Mouse (Mus musculus) limb, embryonic 13.5 days (tissue): ENCODE results near the gene Dnajc4. TPM values are rescaled to one million over a fixed set of nuclear protein-coding genes. Genes with fewer than 3 reads are reported as not detected.

Experiments
- ATAC-seq: fragments of 200-750 bp; cut with Nextera tagmentation; 2 replicates; pipeline ENCODE4 v1.8.0; 2017; ENCODE audit warnings: low read depth, moderate number of reproducible peaks, moderate TSS enrichment; ENCODE audit not compliant: low FRiP score
- H3K27ac ChIP-seq: fragments of 300-500 bp; sonication (generic); 2 replicates; pipeline ENCODE4 v1.5.1; 2015; ENCODE audit warnings: inconsistent platforms, mild to moderate bottlenecking, moderate library complexity
- H3K27me3 ChIP-seq: fragments of 300-500 bp; sonication (generic); 2 replicates; pipeline ENCODE4 v1.6.1; 2015; ENCODE audit warnings: mild to moderate bottlenecking, inconsistent platforms
- H3K36me3 ChIP-seq: fragments of 300-500 bp; sonication (generic); 2 replicates; pipeline ENCODE4 v1.6.1; 2015; ENCODE audit warnings: inconsistent platforms, mild to moderate bottlenecking, moderate library complexity
- H3K4me1 ChIP-seq: fragments of 300-500 bp; sonication (generic); 2 replicates; pipeline ENCODE4 v1.6.1; 2015; ENCODE audit warnings: inconsistent platforms
- H3K4me2 ChIP-seq: fragments of 300-500 bp; sonication (generic); replicated peaks from 2 replicates; pipeline ENCODE4 v1.6.1; 2015; ENCODE audit warnings: inconsistent platforms, mild to moderate bottlenecking, moderate library complexity
- H3K4me3 ChIP-seq: fragments of 300-500 bp; sonication (generic); 2 replicates; pipeline ENCODE4 v1.5.1; 2015; ENCODE audit warnings: moderate library complexity, mild to moderate bottlenecking, inconsistent platforms
- H3K9ac ChIP-seq: fragments of 300-500 bp; sonication (generic); 2 replicates; pipeline ENCODE4 v1.6.1; 2015; ENCODE audit warnings: mild to moderate bottlenecking, inconsistent platforms
- H3K9me3 ChIP-seq: fragments of 300-500 bp; sonication (generic); 2 replicates; pipeline ENCODE4 v1.6.1; 2016; ENCODE audit warnings: inconsistent platforms
- WGBS: fragments of 180-500 bp; shearing (Covaris S2); methylation state at CpG from one replicate; pipeline ENCODE4 v1.1.7; 2015; 5-methylcytosine and 5-hydroxymethylcytosine counted together
- polyA plus RNA-seq: library from polyadenylated mRNA; unstranded; fragments of >200 nt; fragmentation: Nextera tagmentation; extraction: Ambion mirVana; gene quantifications from 2 replicates; pipeline ENCODE4 v1.2.1, GENCODE M21; 2015

The Dnajc4 gene
- 22.2 and 25.9 TPM in 2 replicates for polyA plus RNA-seq

- Histone ChIP-seq H3K27me3 (no peaks in the 10 kb centered on the region), H3K27ac (peak within 1 kb of the TSS; percentile 73), H3K9ac (peak within 1 kb of the TSS; percentile 76), H3K4me3 (peak within 1 kb of the TSS; percentile 60), H3K9me3 (no peaks in the 10 kb centered on the region), H3K36me3 (0 out of 2 replicates have a peak, but pooled peaks cover 4% of the 10 kb centered on the region), H3K4me1 (peaks cover 48% of the 10 kb centered on the region), H3K4me2 (peak within 1 kb of the TSS; percentile 92)
- WGBS, result 1% methylated on average over 37 of the region's 37 CpGs
- peak; percentile 95 for ATAC-seq
Measured at GRCm38 (mm10) chr19:6992011-6992858, at the start of gene Dnajc4. Gene Dnajc4 (minus strand): TSS chr19:6992572.

- H3K9me3 ChIP-seq, result no peaks in the 10 kb centered on the region
- WGBS, result 82% methylated on average over 2 of the region's 2 CpGs
- H3K36me3 ChIP-seq, result no peaks in the 10 kb centered on the region; the same call in 1 of the 2 replicates
- H3K27me3 ChIP-seq, result no peaks in the 10 kb centered on the region
- peak overlapping the region; percentile 75 for H3K4me2 ChIP-seq
- H3K9ac ChIP-seq, result peak overlapping the region; percentile 74; the same call in 1 of the 2 replicates
- H3K4me3 ChIP-seq, result peak overlapping the region; percentile 53; the same call in 1 of the 2 replicates
- peak overlapping the region; percentile 94; the same call in 1 of the 2 replicates for H3K27ac ChIP-seq
- ATAC-seq, result no peak
- H3K4me1 ChIP-seq, result peaks cover 27% of the 10 kb centered on the region
Measured at GRCm38 (mm10) chr19:7041171-7041570, 48.8 kb upstream of the Dnajc4 start.

- H3K4me2 ChIP-seq, result peak overlapping the region; percentile 75
- no peaks in the 10 kb centered on the region for H3K27me3 ChIP-seq
- peak overlapping the region; percentile 74 for H3K9ac ChIP-seq
- WGBS, result 25% methylated on average over 13 of the region's 13 CpGs
- no peak for ATAC-seq
- peaks cover under 1% of the 10 kb centered on the region for H3K36me3 ChIP-seq
- peaks cover 27% of the 10 kb centered on the region for H3K4me1 ChIP-seq
- H3K9me3 ChIP-seq, result no peaks in the 10 kb centered on the region
- H3K4me3 ChIP-seq, result peak overlapping the region; percentile 53
- peak overlapping the region; percentile 94 for H3K27ac ChIP-seq
Measured at GRCm38 (mm10) chr19:7040637-7041130, 48.3 kb upstream of the Dnajc4 start.

- Histone ChIP-seq H3K36me3 (peaks cover 7% of the 10 kb centered on the region), H3K9me3 (no peaks in the 10 kb centered on the region), H3K4me3 (peak within 1 kb of the TSS; percentile 96), H3K27ac (peak within 1 kb of the TSS; percentile 94), H3K27me3 (no peaks in the 10 kb centered on the region), H3K4me1 (peaks cover 27% of the 10 kb centered on the region), H3K4me2 (peak within 1 kb of the TSS; percentile 76), H3K9ac (peak within 1 kb of the TSS; percentile 98)
- ATAC-seq, result peak; percentile 100
- under 1% methylated on average over 48 of the region's 49 CpGs for WGBS
Measured at GRCm38 (mm10) chr19:7039841-7040636, 47.7 kb upstream of the Dnajc4 start, which contains the start of gene Stip1. Gene Stip1 (minus strand): TSS chr19:7039967.

- no peaks in the 10 kb centered on the region for H3K27me3 ChIP-seq
- H3K4me2 ChIP-seq, result peak overlapping the region; percentile 76
- H3K27ac ChIP-seq, result peak overlapping the region; percentile 89
- H3K4me1 ChIP-seq, result peaks cover 27% of the 10 kb centered on the region
- H3K9me3 ChIP-seq, result no peaks in the 10 kb centered on the region
- peaks cover 14% of the 10 kb centered on the region for H3K36me3 ChIP-seq
- no peak; the same call in 1 of the 2 replicates for ATAC-seq
- H3K9ac ChIP-seq, result peak overlapping the region; percentile 98
- 1% methylated on average over 35 of the region's 35 CpGs for WGBS
- H3K4me3 ChIP-seq, result peak overlapping the region; percentile 96
Measured at GRCm38 (mm10) chr19:7039088-7039720, 46.8 kb upstream of the Dnajc4 start.

- Histone ChIP-seq H3K4me1 (peaks cover 21% of the 10 kb centered on the region), H3K9me3 (no peaks in the 10 kb centered on the region), H3K4me3 (no peak overlapping the region), H3K27ac (no peak overlapping the region), H3K36me3 (peaks cover 64% of the 10 kb centered on the region), H3K9ac (no peak overlapping the region), H3K4me2 (no peak overlapping the region), H3K27me3 (no peaks in the 10 kb centered on the region)
- no peak for ATAC-seq
- 93% methylated on average over 5 of the region's 5 CpGs for whole genome bisulfite sequencing
Measured at GRCm38 (mm10) chr19:7034006-7034405, 41.6 kb upstream of the Dnajc4 start.

GRCm38 (mm10) chr19:7029531-7029930 is 37.2 kb upstream of the Dnajc4 start:
- H3K4me1 ChIP-seq, result no peaks in the 10 kb centered on the region
- H3K9ac ChIP-seq, result no peak overlapping the region
- ATAC-seq, result no peak
- H3K9me3 ChIP-seq, result no peaks in the 10 kb centered on the region
- no peak overlapping the region for H3K4me2 ChIP-seq
- H3K27ac ChIP-seq, result no peak overlapping the region
- H3K4me3 ChIP-seq, result no peak overlapping the region
- no peaks in the 10 kb centered on the region for H3K27me3 ChIP-seq
- 93% methylated on average over 5 of the region's 5 CpGs for WGBS
- H3K36me3 ChIP-seq, result peaks cover 96% of the 10 kb centered on the region

- peak; percentile 48; the same call in 1 of the 2 replicates for ATAC-seq
- 53% methylated on average over 3 of the region's 3 CpGs for WGBS
- H3K36me3 ChIP-seq, result peaks cover 82% of the 10 kb centered on the region
Measured at GRCm38 (mm10) chr19:7020224-7020641, 27.9 kb upstream of the Dnajc4 start.

GRCm38 (mm10) chr19:7019191-7019590 is 26.8 kb upstream of the Dnajc4 start, which contains the start of gene Fermt3:
Gene Fermt3 (minus strand): TSS chr19:7019469.
- Histone ChIP-seq H3K27ac (no peak within 1 kb of the TSS; the same call in 1 of the 2 replicates), H3K4me3 (no peak within 1 kb of the TSS), H3K9ac (no peak within 1 kb of the TSS), H3K36me3 (peaks cover 75% of the 10 kb centered on the region), H3K27me3 (no peaks in the 10 kb centered on the region), H3K4me1 (no peaks in the 10 kb centered on the region), H3K9me3 (no peaks in the 10 kb centered on the region), H3K4me2 (no peak within 1 kb of the TSS)
- 74% methylated on average over 5 of the region's 5 CpGs for WGBS
- ATAC-seq, result no peak

More at GRCm38 (mm10) chr19:7020224-7020641, 27.9 kb upstream of the Dnajc4 start:
- no peaks in the 10 kb centered on the region for H3K9me3 ChIP-seq
- no peak overlapping the region for H3K4me3 ChIP-seq
- H3K4me2 ChIP-seq, result no peak overlapping the region
- H3K4me1 ChIP-seq, result no peaks in the 10 kb centered on the region
- H3K27ac ChIP-seq, result no peak overlapping the region
- no peaks in the 10 kb centered on the region for H3K27me3 ChIP-seq
- no peak overlapping the region for H3K9ac ChIP-seq

GRCm38 (mm10) chr19:7018546-7018945 is 26.2 kb upstream of the Dnajc4 start:
- Histone ChIP-seq H3K9me3 (no peaks in the 10 kb centered on the region), H3K4me1 (no peaks in the 10 kb centered on the region), H3K27ac (no peak overlapping the region; the same call in 1 of the 2 replicates), H3K36me3 (peaks cover 70% of the 10 kb centered on the region), H3K9ac (no peak overlapping the region), H3K27me3 (no peaks in the 10 kb centered on the region), H3K4me3 (no peak overlapping the region), H3K4me2 (no peak overlapping the region)
- no peak for ATAC-seq
- WGBS, result 89% methylated on average over 11 of the region's 11 CpGs
